Mouse (Mus musculus) heart, postnatal 36 days (tissue): ENCODE data around the gene Prpf8. TPM values are rescaled to one million over a fixed set of nuclear protein-coding genes. Genes with fewer than 3 reads are reported as not detected.

ENCODE experiments used
- DNase-seq, 2 experiments: peaks; one replicate each; pipeline ENCODE4 v3.0.0; 2021 to 2022
- intact Hi-C: fragments of 180-260 bp; cut with DNase I; formaldehyde crosslinking; loops from one replicate; pipeline ENCODE4 v1.15.1; 2025
- total RNA-seq, 2 experiments: library from RNA; stranded (reverse); gene quantifications; 2 replicates each; pipeline ENCODE4 v1.2.3; 2021

Gene Prpf8
- total RNA-seq, 2 experiments from 2014 or later = 82.9 to 92.8 TPM

DNA sequence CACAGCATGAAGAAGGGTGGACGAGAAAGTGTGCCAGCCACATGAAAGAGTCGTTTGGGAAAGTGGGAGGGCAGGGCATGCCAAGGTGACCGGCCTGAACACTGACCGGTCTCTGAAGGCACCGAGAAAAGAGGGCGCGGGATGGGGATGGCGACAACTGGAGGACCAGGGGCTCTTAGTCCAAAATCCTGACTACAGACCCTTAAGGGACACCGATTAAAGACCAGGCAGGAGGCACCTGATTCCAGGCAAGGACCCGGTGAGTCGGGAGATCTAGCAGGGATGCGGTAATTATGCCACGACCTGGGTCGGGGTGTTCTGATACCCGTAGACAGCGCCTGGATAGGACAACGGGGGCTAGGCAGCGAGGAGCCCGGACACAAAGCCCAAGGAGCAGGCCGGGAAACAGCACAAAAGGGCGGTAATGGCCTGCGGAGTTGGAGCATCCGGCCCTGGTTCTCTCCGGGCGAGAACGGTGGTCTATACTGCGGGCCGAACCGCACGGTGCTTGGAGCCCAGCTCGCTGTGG lies 44.3 kb downstream of the Prpf8 start:
- intact Hi-C loops = loop anchor here (1.0 kb wide), 1 partner anchor 42 kb away; no protein-coding TSS in a partner anchor
- DNase-seq = no peak

DNA sequence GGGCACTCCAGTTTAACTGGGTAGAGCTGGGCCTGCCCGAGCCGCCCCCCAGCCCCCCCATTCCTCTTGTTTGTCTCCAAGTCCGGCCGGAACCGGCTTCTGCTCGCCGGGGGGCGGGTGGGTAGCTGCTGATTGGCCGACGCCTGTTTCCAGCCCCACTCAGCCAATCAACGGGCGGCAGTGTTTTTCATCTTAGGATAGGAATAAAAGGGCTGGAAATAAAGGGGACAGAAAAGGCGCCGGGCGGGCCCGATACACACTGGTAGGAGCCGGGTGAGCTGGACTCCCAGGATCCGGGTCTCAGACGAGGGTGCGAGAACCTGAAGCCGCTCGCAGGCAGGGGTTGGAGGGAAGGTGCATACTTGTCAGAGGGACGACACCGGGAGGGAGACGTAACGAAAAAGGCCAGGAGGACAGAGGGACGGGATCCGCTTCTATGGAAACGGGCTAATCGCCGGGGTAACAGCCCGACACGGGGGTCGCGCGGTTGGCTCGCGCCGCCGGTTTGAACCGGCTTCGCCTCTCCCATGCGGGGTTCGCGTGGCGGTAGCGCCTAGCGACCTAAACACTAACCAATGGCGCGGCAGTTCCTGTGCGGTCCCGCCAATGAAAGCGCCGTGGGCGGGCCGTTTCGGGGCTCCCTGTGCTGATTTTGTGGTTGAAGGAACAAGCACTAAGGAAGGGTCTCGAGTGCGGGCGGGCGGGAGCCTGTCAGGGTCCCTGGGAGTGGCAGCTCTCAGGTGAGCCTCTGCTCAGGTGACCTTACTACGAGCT lies 45.0 kb downstream of the Prpf8 start, which contains the start of gene Slc43a2:
Slc43a2 (plus strand) TSS at position 226 of the 774 bp plus-strand sequence.
- peak; percentile 89 to 91 for DNase-seq
- intact Hi-C loops = no loop called here

DNA sequence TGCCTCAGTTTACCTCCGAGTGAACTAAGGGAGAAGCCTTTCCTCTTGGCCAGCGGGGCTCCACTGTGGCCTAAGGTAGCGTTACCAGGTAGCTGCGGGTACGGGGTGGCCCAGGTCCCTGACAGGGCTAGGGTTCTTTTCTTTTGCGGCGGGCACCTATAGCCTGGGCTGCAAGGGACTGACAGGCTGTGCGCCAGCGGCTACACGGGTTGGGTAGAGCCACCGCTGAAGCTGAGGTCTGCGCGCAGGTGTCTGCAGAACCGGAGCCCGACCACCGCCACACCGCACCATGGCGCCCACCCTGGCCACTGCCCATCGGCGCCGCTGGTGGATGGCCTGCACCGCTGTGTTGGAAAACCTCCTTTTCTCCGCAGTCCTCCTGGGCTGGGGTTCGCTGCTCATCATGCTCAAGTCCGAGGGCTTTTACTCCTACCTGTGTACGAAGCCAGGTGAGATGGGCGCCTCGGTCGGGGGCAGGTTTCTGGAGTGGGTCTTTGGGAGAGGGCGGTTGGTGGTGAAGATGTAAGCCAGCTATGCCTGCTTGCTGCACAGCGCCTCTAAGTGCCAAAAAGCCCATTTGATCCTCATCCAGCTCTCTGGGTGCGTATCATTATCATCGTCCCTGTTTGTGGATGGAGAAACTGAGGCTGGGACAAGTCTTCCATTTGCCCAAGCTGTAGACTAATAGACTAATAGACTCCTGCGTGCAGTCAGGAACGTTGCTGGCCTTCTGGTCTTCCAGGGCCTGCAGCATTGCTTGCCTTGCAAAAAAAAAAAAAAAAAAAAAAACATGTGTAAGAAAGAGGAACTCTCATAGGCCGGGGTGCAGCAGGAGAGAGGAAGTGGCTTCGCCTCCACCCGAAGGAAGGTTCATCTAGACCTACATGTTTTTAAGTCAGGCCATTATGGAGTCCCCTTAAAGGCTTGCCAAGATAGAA lies 46.0 kb downstream of the Prpf8 start:
- DNase-seq = no peak
- intact Hi-C loops = no loop called here

DNA sequence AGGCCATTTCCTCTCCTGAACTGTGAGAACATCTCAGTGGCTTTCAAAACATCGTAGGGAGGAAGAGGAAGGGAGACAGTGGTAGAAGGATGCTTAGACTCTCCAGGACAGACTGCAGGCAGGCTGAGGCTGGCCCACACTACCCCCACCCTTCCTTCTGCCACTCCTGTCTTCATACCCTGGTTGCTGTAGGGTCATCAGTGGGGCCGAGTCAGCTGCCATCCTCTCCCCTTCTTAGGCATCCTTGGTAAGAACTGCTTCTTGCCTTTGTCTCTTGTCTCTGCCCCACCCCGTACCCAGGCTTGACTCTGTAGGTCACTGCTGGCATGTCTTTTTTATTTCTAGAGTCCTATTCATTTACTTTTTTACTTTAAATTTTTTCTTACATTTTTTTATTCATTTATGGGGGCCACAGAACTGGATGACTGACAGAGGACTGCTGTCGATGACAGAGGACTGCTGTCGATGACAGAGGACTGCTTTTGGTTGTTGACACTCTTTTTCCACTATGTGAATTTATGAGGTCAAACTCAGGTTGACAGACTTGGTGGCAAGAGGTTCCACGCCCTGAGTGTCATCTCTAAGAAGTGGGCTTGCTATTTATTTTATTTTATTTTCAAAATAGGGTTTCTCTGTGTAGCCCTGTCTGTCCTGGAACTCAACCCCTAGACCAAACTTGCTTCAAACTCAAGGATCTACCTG lies 46.8 kb downstream of the Prpf8 start:
- DNase-seq = no peak
- intact Hi-C loops = no loop called here

DNA sequence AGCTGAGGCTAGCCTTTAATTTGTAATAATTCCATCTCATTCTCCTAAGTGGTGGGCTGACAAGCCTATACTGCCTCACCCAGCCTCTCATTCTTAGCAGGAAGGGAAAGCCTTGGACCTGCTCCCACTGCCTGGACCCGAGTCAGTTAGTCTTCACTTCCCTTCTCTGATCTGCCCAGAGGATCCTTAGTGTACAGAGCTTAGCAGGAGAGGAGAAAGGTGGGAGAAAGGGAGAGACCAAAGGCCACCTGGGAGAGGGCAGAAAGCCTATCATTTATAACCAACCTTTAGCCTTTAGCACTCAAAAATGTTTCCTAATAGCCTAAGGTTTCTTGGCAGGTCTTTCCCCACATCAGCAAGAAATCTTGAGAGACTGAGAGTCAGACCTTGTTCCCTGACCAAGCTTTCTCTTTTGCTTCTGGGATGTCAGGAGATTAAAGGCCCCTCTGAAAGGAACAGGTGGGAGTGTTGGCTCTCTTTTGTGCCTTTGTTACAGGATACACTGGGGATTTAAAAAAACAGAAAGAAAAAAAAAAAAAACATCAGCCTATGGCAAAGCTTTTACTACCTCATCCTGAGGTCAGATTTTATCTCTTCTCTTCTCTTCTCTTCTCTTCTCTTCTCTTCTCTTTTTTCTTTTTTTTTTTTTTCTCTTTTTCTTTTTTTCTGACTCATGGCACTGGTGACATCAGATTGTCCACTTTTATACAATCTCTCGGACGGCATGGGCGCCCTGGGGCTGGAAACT lies 47.8 kb downstream of the Prpf8 start:
- intact Hi-C loops = no loop called here
- no peak for DNase-seq

DNA sequence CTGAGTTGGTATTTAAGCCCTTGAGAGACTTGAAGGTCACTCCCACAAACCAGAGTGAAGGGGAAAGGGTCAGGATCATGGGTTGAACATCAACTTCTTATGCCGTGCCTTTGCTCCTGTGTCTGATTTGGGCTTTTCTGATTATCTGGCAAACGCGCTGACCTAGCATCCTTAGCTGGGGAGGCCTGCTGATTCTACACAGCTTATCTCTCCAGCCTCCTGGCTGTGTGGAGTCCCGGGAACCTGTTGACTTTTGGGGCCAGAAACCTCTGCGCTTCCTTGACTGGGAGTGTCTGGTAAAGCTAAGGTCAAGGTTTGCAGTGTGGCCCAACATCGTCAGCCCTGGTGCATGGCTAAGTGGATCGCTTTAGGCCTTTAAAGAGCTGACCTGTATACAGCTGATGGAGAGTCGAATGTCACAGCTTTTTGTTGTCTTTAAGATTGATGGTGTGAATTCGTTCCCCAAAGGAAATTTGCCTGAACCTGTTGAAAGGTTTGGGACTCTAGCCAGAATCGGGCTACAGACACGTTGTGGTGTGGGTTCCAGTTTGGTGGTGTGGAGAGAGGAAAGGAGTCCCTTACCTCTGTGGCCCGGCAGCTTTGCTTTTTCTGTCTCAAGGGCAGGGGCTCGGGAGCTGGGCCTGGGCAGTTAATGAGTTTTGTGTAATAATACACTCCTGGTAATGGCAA lies 48.6 kb downstream of the Prpf8 start:
- DNase-seq = no peak
- intact Hi-C loops = no loop called here

DNA sequence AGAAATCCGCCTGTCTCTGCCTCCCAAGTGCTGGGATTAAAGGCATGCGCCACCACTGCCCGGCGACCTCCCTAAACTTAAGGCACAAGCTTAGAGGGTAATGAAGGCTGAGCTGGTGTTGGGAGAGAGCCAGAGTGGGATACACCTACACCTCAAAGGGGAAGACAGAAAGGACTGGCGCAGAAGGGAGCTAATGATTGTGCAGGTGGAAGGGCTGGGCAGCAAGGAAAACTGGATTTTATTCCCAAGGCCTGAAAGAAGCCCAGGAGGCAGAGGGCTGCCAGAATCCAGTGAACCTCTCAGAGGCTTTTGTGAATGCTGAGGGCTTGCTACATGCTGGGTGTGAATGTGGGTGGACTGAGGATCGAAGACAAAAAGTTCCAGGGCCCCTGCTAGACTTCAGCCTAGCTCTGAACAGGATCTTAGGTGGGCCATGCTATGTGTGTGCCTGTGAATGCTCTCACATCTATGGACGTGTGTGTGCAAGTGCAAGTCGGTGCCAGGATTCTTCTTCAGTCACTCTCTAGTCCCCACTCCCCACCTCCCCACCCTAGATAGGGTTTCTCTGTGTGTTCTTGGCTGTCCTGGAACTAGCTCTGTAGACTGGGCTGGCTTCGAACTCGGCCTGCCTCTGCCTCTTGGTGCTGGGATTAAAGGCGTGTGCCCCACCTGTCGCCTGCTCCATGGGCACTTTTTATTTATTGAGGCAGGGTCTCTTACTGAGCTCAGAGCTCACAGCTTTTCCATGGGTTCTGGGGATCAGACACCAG lies 49.8 kb downstream of the Prpf8 start:
- intact Hi-C loops = no loop called here
- no peak for DNase-seq

DNA sequence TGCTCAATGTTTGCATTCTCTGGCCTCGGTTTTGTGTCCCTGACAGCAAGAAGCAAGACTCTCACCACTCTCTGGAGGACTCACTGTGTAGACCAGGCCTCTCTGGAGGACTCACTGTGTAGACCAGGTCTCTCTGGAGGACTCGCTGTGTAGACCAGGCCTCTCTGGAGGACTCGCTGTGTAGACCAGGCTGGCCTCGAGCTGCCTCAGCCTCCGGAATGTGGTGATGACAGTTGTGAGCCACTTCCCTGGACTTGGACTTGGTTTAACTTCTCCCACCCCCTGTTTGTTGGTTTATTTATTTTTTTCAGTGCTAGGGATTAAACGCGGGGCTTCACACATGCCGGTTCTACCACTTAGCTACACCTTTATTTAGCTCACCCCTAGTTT lies 50.4 kb downstream of the Prpf8 start:
- no peak for DNase-seq
- intact Hi-C loops = no loop called here

DNA sequence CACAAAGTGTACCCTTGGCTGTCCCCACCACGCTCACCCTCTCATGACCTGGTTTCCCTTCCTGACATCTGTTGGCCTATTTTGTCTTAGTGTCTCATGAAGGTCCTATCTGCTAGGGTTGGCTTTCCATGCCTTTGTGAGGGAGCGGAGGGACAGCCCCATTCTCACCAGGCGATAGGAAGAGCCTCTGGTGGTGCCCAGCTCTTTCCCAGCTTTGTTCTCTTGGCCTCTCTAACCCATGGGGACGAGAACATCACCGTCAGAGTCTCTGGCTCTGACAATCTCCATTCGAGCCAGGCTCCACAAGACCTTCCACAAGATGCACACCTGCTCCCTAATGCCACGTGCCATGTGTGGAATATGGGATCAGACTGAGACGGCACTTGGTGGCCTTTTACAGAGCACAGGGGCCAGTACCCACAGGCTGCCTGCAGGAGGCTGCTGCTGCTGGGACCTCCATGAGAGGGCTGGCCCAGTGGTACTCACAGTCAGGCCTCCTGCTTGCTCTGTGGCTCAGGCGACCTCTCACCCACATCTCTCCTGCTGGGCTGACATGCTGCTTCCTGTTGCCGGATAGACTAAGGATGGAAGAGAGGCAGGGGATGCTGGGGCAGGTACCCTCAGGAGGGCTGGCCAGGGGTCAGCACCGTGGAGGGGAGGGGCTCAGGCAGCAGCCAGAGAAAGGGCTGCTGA lies 51.0 kb downstream of the Prpf8 start:
- DNase-seq = no peak
- intact Hi-C loops = no loop called here

DNA sequence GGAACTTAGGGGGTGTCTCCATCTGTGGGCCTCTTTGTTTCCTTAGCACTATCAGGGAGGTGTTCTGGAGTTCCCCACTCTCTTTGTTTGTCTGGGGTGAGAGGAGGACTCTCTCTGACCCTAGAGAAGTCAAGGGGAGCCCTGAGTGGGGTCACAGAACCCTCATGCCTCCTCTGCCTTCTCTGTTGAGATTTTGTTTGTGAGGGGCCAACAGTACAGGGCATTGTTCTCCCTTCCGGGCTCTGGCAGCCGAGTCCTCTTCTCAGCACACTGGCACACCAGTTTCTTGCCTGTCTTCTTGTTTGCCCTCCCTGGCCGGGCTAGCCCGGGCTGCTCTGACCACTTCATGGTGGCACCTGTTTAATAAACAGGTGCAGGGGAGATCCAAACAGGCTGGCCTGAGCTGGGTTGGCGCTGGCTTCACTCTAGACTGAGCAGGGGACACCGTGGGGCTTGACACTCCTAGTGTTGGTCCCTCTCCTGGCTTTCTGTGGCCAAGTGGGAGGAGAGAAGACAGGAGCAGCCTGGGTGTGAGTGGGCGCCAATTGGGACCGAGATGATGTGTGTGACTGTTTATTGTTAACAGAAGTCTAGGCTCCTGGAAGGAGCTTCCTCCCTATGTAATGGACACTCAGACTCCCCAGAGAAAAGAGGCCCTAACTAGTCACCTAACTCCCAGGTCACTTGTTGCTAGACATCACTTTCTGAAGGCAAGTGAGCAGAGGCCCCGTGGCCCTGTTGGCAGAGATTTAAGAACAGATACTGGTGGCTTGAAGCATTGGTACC lies 51.8 kb downstream of the Prpf8 start:
- DNase-seq = no peak
- intact Hi-C loops = no loop called here

DNA sequence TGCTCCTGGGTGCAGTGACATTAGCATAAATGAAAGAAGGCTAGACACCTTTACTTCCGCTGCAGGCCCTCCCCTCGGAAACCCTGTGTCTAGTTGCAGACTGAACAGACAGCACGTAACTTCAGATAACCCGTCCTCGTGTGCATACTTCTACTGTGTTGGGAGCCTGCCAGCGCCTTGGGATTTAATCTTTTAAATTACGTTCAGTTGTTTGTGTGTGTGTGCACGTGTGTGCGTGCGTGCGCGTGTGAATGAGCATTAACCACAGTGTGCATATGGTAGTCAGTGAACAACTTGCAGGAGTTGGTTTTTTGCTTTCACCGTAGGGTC lies 52.3 kb downstream of the Prpf8 start:
- no peak for DNase-seq

DNA sequence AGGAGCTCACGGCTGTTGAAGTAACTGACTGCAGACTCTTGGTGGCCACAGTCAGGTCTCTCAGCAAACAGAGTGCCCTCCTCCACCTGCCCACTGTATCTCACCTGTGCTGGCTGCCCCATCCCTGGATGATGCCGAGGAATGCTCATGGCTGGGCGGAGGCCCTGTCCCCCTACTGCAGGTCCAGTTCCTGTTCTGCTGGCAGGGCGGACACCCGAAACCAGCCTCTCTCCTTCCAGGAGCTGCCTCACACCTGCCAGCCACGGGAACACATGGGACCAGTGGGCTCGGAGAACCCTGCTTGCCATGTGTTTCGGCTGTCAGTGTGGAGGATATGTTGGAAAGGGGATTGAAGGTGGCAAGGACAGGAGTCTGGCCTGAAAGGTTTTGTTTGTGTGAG lies 53.6 kb downstream of the Prpf8 start:
- intact Hi-C loops = no loop called here

More for the DNA sequence above, 52.3 kb downstream of the Prpf8 start:
- intact Hi-C loops = no loop called here

DNA sequence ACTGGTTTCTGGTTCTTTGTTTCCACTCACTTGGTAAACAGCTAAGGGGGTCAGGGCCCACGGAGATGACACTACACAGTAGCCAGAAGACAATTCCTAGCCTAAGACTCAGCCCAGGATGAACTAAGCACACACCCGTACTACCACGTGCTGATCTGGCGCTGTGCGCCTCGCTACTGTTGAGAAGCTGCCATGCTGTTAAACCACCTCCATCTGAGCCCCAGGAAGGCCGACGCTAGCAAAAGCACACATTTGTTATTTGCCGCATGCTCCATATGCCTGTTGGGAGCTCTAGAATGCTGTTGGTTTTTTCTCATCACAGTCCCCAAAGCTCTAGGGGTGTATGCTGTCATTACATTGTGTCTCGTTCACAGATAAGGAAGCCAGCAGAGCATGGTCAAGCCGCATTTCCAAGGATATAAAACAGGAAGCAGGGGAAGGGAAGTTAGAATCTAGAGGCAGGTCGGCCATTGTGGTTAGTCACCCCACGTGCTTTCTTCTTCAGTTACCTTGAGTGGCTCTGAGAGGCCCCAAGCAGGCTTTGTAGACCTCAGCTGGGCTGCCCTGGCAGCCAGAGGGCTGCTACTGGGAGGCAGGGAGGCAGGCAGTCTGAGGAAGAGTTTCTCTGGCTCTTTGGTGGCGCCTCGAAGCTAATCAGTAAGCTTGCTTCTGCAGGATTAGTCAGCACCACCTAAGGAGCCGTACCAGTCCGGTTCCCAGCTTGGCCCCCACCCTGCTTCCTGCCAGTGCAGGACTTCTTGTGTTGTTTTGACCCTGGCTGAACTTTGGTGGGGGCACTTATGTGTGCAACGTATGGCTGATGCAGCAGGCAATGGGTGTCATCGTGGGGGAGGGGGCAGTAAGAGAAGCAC lies 54.3 kb downstream of the Prpf8 start:
- intact Hi-C loops = no loop called here
- no peak for DNase-seq

More for the DNA sequence above, 53.6 kb downstream of the Prpf8 start:
- DNase-seq = no peak

DNA sequence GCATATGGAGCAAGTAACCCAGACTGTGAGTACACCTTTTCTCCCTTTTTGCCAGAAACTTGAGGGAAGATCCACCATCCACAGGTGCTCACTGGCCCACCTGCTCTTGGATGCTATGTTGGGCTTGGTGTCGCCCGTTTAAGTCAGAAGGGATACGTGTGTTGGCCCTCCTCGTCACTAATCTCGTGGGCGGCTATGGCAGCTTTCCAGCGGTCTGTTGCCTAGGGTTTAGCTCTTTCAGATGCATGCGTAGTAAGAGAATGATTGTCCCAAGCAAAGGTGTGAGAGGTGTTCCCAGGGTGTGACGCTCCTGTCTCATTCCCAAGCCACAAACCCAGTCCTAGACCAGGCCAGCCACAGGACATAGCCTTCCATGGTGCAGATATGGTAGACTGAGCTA lies 58.1 kb downstream of the Prpf8 start:
- DNase-seq = no peak
- intact Hi-C loops = no loop called here

DNA sequence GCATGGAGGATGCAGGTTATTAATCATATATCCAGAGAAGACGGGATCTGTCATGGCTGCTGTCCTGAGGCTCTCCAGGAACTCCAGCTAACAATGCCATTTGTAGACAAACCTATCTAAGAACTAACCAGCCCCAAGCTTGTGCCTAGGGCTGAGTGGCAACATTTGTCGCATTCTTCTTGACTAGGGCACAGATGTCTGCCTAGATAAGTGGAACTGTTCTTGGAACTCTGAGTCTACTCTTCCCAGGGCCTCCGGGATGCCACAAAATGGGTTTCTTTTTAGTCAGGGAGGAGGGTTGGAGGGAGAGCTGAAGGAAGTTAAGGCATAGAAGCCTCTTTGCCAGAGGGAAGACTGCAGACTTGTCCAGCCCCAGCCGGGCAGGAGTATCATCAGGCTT lies 59.4 kb downstream of the Prpf8 start:
- intact Hi-C loops = no loop called here
- DNase-seq = no peak

DNA sequence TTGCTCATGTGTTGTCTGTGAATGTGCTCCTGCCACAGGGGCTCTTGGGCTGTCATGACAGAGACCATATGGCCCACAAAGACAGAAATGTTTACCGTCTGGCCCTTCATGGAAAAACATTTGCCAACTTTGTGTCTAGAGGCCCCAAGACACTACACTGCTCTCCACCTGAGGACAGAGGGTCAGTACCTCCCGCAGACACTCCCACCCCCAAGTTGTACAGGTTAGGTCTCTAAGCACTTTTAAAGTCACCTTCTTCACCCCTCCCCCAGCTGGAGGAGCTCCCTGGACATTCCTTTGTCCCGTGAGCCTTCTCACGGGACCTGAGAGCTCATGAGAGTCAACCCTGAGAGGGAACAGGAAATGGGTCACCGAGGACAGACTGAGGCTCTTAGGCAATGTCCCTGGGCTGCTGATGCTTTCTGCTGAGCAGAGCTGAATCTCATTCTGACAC lies 63.1 kb downstream of the Prpf8 start:
- peak in 1 of 2 experiments; percentile 25 for DNase-seq
- intact Hi-C loops = no loop called here
